Mouse (Mus musculus) thymus, adult 18-20 months (tissue): Measurements from ENCODE around the gene Zfp553.
A peak's percentile ranks its signal among the peaks of the same experiment; 100 is the strongest.

Source experiments
- DNase-seq, 2 experiments: peaks; one replicate each; pipeline ENCODE4 v3.0.0; 2022; ENCODE audit warnings: mixed read lengths in 2 of 2

Zfp553 gene

GRCm38 (mm10) chr7:127212432-127213250, 20.2 kb upstream of the Zfp553 start:
- no peak for DNase-seq

- DNase-seq = no peak
These were observed 19.4 kb upstream of the Zfp553 start for GRCm38 (mm10) chr7:127213485-127213884.

- no peak for DNase-seq
These were observed 18.9 kb upstream of the Zfp553 start for GRCm38 (mm10) chr7:127213930-127214329.

- no peak for DNase-seq
These were observed 18.3 kb upstream of the Zfp553 start for GRCm38 (mm10) chr7:127214521-127214920.

- DNase-seq = peak; percentile 64 to 77
These were observed 17.6 kb upstream of the Zfp553 start for GRCm38 (mm10) chr7:127214981-127215871.

- no peak for DNase-seq
These were observed 16.6 kb upstream of the Zfp553 start for GRCm38 (mm10) chr7:127216307-127216706.

GRCm38 (mm10) chr7:127217475-127217874, 15.4 kb upstream of the Zfp553 start:
- DNase-seq = no peak

- DNase-seq = peak; percentile 72 to 82
These were observed 14.8 kb upstream of the Zfp553 start for GRCm38 (mm10) chr7:127217901-127218642.

- no peak for DNase-seq
These were observed 14.2 kb upstream of the Zfp553 start for GRCm38 (mm10) chr7:127218670-127219069.

- DNase-seq = no peak
These were observed 12.4 kb upstream of the Zfp553 start for GRCm38 (mm10) chr7:127220440-127220839.

GRCm38 (mm10) chr7:127223106-127223505, 9.8 kb upstream of the Zfp553 start:
- no peak for DNase-seq

- DNase-seq = no peak
These were observed 9.1 kb upstream of the Zfp553 start for GRCm38 (mm10) chr7:127223515-127224478.

- DNase-seq = no peak
These were observed 8.2 kb upstream of the Zfp553 start for GRCm38 (mm10) chr7:127224616-127225015.

- DNase-seq = no peak
These were observed 7.5 kb upstream of the Zfp553 start for GRCm38 (mm10) chr7:127225147-127225995.

- DNase-seq = peak; percentile 69 to 80
These were observed 4.1 kb upstream of the Zfp553 start for GRCm38 (mm10) chr7:127228615-127229303.

- DNase-seq = no peak
These were observed 1.5 kb upstream of the Zfp553 start for GRCm38 (mm10) chr7:127231376-127231775.

- no peak for DNase-seq
These were observed 837 bp upstream of the Zfp553 start for GRCm38 (mm10) chr7:127231826-127232621.

GRCm38 (mm10) chr7:127233368-127233749, 498 bp downstream of the Zfp553 start:
- no peak for DNase-seq

GRCm38 (mm10) chr7:127233765-127234164, 904 bp downstream of the Zfp553 start:
- DNase-seq = no peak
